Mouse (Mus musculus): Measurements from ENCODE around the gene Gpr183.

The Gpr183 gene

GRCm38 (mm10) chr14:121903381-121903876 lies 61.6 kb downstream of the Gpr183 start:
- no peak for DNase-seq (ENCODE audit: low spot score)
